13 mouse cellular contexts compared by ENCODE assay signal in genomic region chr6:87541171-87541571, GRCm38 (mm10). TPM values are rescaled to one million over a fixed set of nuclear protein-coding genes. Genes with fewer than 3 reads are reported as not detected.
DNase-seq lines count a peak whose midpoint lies in the region; ATAC-seq and TF ChIP-seq lines count a peak whose summit lies in the region.
"Had no signal": no experiment of that assay in that cellular context is flagged by ENCODE, and none has a peak within 500 bp of the region (broad histone marks: within the 10 kb centered on the region; RNA-seq: fewer than 3 reads in every experiment).

No protein-coding gene starts in this region.

- no peak overlapping the region for H3K4me2 ChIP-seq in liver, postnatal 0 days (ENCODE audit: low read depth, low read length)
- H3K4me2 ChIP-seq in hindbrain, postnatal 0 days (ENCODE audit: low read depth, low read length) = no peak overlapping the region
- H3K4me2 ChIP-seq: embryonic facial prominence, embryonic 12.5 days; limb, embryonic 15.5 days; neural tube, embryonic 15.5 days had no signal

- 26% methylated on average over 6 of the region's 6 CpGs for WGBS in liver, postnatal 0 days (ENCODE audit: insufficient replicate concordance)
- 73% methylated on average over 6 of the region's 6 CpGs for WGBS in small intestine, adult 2 months
- WGBS in hindbrain, postnatal 0 days = 91% methylated on average over 6 of the region's 6 CpGs

- intact Hi-C loops in left cerebral cortex, postnatal 4 days (cut with DNase I) = no loop called here

- no peak overlapping the region for H3K9ac ChIP-seq in liver, postnatal 0 days (replicated peaks)
- no peak overlapping the region for H3K9ac ChIP-seq in hindbrain, postnatal 0 days (replicated peaks; ENCODE audit: low read length)
- H3K9ac ChIP-seq: embryonic facial prominence, embryonic 12.5 days; limb, embryonic 15.5 days; neural tube, embryonic 15.5 days had no signal

- H3K4me3 ChIP-seq in G1E (ENCODE audit: low read depth, low read length) = peak overlapping the region; percentile 5; the same call in 1 of the 2 replicates
- no peak overlapping the region for H3K4me3 ChIP-seq in liver, postnatal 0 days (ENCODE audit: low read depth, low read length)
- H3K4me3 ChIP-seq in small intestine, adult 2 months (ENCODE audit: low read depth, low read length) = no peak overlapping the region
- H3K4me3 ChIP-seq in hindbrain, postnatal 0 days (ENCODE audit: low read length) = no peak overlapping the region
- H3K4me3 ChIP-seq: embryonic facial prominence, embryonic 12.5 days; limb, embryonic 15.5 days; neural tube, embryonic 15.5 days had no signal

- TF ChIP-seq CTCF in G1E (IDR thresholded peaks at IDR 0.05; ENCODE audit: low read depth, low read length) = no peak
- no peak for TF ChIP-seq CTCF in liver, postnatal 0 days (IDR thresholded peaks at IDR 0.05; ENCODE audit: low read depth)
- no peak for TF ChIP-seq CTCF in small intestine, adult 2 months (IDR thresholded peaks at IDR 0.05; ENCODE audit: extremely low read depth, insufficient read length, insufficient replicate concordance, low read depth, low read length)
- TF ChIP-seq CTCF in hindbrain, postnatal 0 days (IDR thresholded peaks at IDR 0.05; ENCODE audit: low read depth) = no peak

- peaks cover 63% of the 10 kb centered on the region for H3K27me3 ChIP-seq in G1E (ENCODE audit: insufficient read depth, low read length)
- H3K27me3 ChIP-seq in liver, postnatal 0 days (ENCODE audit: insufficient read depth, low read length) = peaks cover 4% of the 10 kb centered on the region; the same call in 1 of the 2 replicates
- H3K27me3 ChIP-seq in small intestine, adult 2 months (ENCODE audit: control insufficient read depth, insufficient read depth, low read length) = no peaks in the 10 kb centered on the region
- no peaks in the 10 kb centered on the region for H3K27me3 ChIP-seq in hindbrain, postnatal 0 days (ENCODE audit: insufficient read depth, low read length)
- H3K27me3 ChIP-seq: embryonic facial prominence, embryonic 12.5 days; neural tube, embryonic 15.5 days had no signal

- peaks cover 69% of the 10 kb centered on the region for H3K4me1 ChIP-seq in G1E (ENCODE audit: insufficient read depth, low read depth, low read length)
- peaks cover 32% of the 10 kb centered on the region for H3K4me1 ChIP-seq in liver, postnatal 0 days (ENCODE audit: insufficient read depth)
- 0 out of 2 replicates have a peak, but pooled peaks cover 4% of the 10 kb centered on the region for H3K4me1 ChIP-seq in small intestine, adult 2 months (ENCODE audit: control insufficient read depth, insufficient read depth, insufficient read length, low read length)
- no peaks in the 10 kb centered on the region for H3K4me1 ChIP-seq in hindbrain, postnatal 0 days (ENCODE audit: insufficient read depth, low read length)
- H3K4me1 ChIP-seq: embryonic facial prominence, embryonic 12.5 days; limb, embryonic 15.5 days; neural tube, embryonic 15.5 days had no signal

- TF ChIP-seq EP300 in liver, postnatal 0 days (IDR thresholded peaks at IDR 0.05; ENCODE audit: low read depth) = no peak

- no peaks in the 10 kb centered on the region for H3K36me3 ChIP-seq in G1E (replicated peaks)
- H3K36me3 ChIP-seq in liver, postnatal 0 days (replicated peaks; ENCODE audit: insufficient read depth, low read length) = no peaks in the 10 kb centered on the region
- H3K36me3 ChIP-seq in small intestine, adult 2 months (ENCODE audit: control insufficient read depth, insufficient read depth, low read length) = no peaks in the 10 kb centered on the region
- no peaks in the 10 kb centered on the region for H3K36me3 ChIP-seq in hindbrain, postnatal 0 days (ENCODE audit: insufficient read depth, low read length)
- H3K36me3 ChIP-seq: embryonic facial prominence, embryonic 12.5 days; limb, embryonic 15.5 days; neural tube, embryonic 15.5 days had no signal

- no peak for TF ChIP-seq POLR2A in small intestine, adult 2 months (IDR thresholded peaks at IDR 0.05; ENCODE audit: low read depth, low read length)

- ATAC-seq in G1E (ENCODE audit: extremely low read depth, insufficient number of reproducible peaks, low FRiP score, poor library complexity, severe bottlenecking) = peak; percentile 42
- peak; percentile 40 for ATAC-seq in liver, postnatal 0 days
- no peak for ATAC-seq in hindbrain, postnatal 0 days

- peak; percentile 73 for DNase-seq in CD4-positive, CD25-positive, alpha-beta regulatory T cell, adult 2 months (ENCODE audit: low read depth, low spot score)
- peak; percentile 38 for DNase-seq in G1E (ENCODE audit: low spot score)
- peak; percentile 65 for DNase-seq in liver, postnatal 0 days
- DNase-seq in hindbrain, postnatal 0 days (ENCODE audit: low spot score) = no peak
- no peak for DNase-seq in left cerebral cortex, postnatal 4 days
- no peak for DNase-seq in adrenal gland, postnatal 10 days
- DNase-seq: adrenal gland, adult 8-10 months; gastrocnemius, postnatal 36 days; kidney, adult 8-10 months had no signal

- peaks cover 2% of the 10 kb centered on the region; the same call in 1 of the 2 replicates for H3K9me3 ChIP-seq in G1E (replicated peaks)
- H3K9me3 ChIP-seq in liver, postnatal 0 days (ENCODE audit: low read length) = no peaks in the 10 kb centered on the region
- H3K9me3 ChIP-seq in hindbrain, postnatal 0 days (ENCODE audit: low read length) = 0 out of 2 replicates have a peak, but pooled peaks cover 3% of the 10 kb centered on the region
- H3K9me3 ChIP-seq: limb, embryonic 15.5 days; neural tube, embryonic 15.5 days had no signal

- H3K27ac ChIP-seq in liver, postnatal 0 days (ENCODE audit: low read depth) = peak overlapping the region; percentile 62
- H3K27ac ChIP-seq in small intestine, adult 2 months (ENCODE audit: insufficient read depth, low read depth, low read length) = peak overlapping the region; percentile 20; the same call in 1 of the 2 replicates
- no peak overlapping the region for H3K27ac ChIP-seq in hindbrain, postnatal 0 days
- H3K27ac ChIP-seq: embryonic facial prominence, embryonic 12.5 days; limb, embryonic 15.5 days; neural tube, embryonic 15.5 days had no signal

RNA-seq across cellular contexts. Expression of gene Arhgap25, which starts 8.1 kb away (rescaled TPM):
- 20.3 and 22.8 TPM in 2 replicates for total RNA-seq in G1E (2014; fragmentation: Nextera tagmentation)
- 36.8 and 40.9 TPM in 2 replicates for total RNA-seq in G1E (2017)
- 3.1 and 4.8 TPM in 2 replicates for polyA plus RNA-seq in G1E (2012)
- 6.0 TPM in 2 replicates for polyA plus RNA-seq in liver, postnatal 0 days (2015; fragmentation: Nextera tagmentation; extraction: Ambion mirVana)
- 0.85 and 1.9 TPM in 2 replicates for polyA plus RNA-seq in small intestine, adult 2 months (2012; rRNA removed)
- total RNA-seq in hindbrain, postnatal 0 days (2014; rRNA removed) = 1.3 and 1.9 TPM in 2 replicates
- polyA plus RNA-seq in hindbrain, postnatal 0 days (2015; fragmentation: Nextera tagmentation; extraction: Ambion mirVana) = 1.8 and 1.9 TPM in 2 replicates
- total RNA-seq in left cerebral cortex, postnatal 4 days (2021) = 1 to 10 TPM; 2.4 to 3.7 TPM
- total RNA-seq in adrenal gland, postnatal 10 days (2021) = 1 to 10 TPM; 7.5 to 8.3 TPM

RNA-seq across cellular contexts. Expression of gene Prokr1, which starts 49.4 kb away (rescaled TPM):
- 2.6 and 6.3 TPM in 2 replicates for total RNA-seq in G1E (2014; fragmentation: Nextera tagmentation)
- 1.9 and 3.3 TPM in 2 replicates for total RNA-seq in G1E (2017)
- 0.24 and 0.33 TPM in 2 replicates for polyA plus RNA-seq in G1E (2012)
- polyA plus RNA-seq in liver, postnatal 0 days (2015; fragmentation: Nextera tagmentation; extraction: Ambion mirVana) = 1.1 and 1.6 TPM in 2 replicates
- 0.23 and 0.33 TPM in 2 replicates for polyA plus RNA-seq in small intestine, adult 2 months (2012; rRNA removed)
- total RNA-seq in hindbrain, postnatal 0 days (2014; rRNA removed) = 3.6 and 4.5 TPM in 2 replicates
- polyA plus RNA-seq in hindbrain, postnatal 0 days (2015; fragmentation: Nextera tagmentation; extraction: Ambion mirVana) = 0.89 and 1.0 TPM in 2 replicates
- 1 to 10 TPM in 1 of 2 experiments, under 1 TPM in 1; 0.94 to 1.0 TPM for total RNA-seq in left cerebral cortex, postnatal 4 days (2021)
- 1 to 10 TPM in 1 of 2 experiments, under 1 TPM in 1; 0.57 to 1.3 TPM for total RNA-seq in adrenal gland, postnatal 10 days (2021)

Comparison
In these comparisons a context has a peak if more than half of its experiments do, and no peak if none do; other contexts are left out.
1. DNase-seq: peak in CD4-positive, CD25-positive, alpha-beta regulatory T cell, adult 2 months (single experiment), G1E (single experiment) and liver, postnatal 0 days (single experiment); none in hindbrain, postnatal 0 days (single experiment), left cerebral cortex, postnatal 4 days (single experiment) and adrenal gland, postnatal 10 days (single experiment).